Mouse (Mus musculus) forebrain, embryonic 14.5 days (tissue): ENCODE results near the gene Dus2. TPM values are rescaled to one million over a fixed set of nuclear protein-coding genes. Genes with fewer than 3 reads are reported as not detected.

Experiments used
- ATAC-seq: fragments of 200-750 bp; cut with Nextera tagmentation; 2 replicates; pipeline ENCODE4 v1.8.0; 2017; ENCODE audit warnings: mild to moderate bottlenecking, moderate library complexity
- DNase-seq: peaks from one replicate; pipeline ENCODE4 v3.0.0-alpha.2; 2015; ENCODE audit warnings: low spot score
- H3K27ac ChIP-seq: fragments of 300-500 bp; sonication (generic); 2 replicates; pipeline ENCODE4 v1.5.1; 2014; ENCODE audit warnings: low read depth, mild to moderate bottlenecking, control low read depth, low read length, moderate library complexity
- H3K27me3 ChIP-seq: fragments of 300-500 bp; sonication (generic); replicated peaks from 2 replicates; pipeline ENCODE4 v1.6.1; 2014; ENCODE audit warnings: low read length, control low read depth, mixed read lengths; ENCODE audit not compliant: control insufficient read depth, insufficient read depth
- H3K36me3 ChIP-seq: fragments of 300-500 bp; sonication (generic); 2 replicates; pipeline ENCODE4 v1.6.1; 2014; ENCODE audit warnings: low read length, control low read depth; ENCODE audit not compliant: control insufficient read depth, insufficient read depth
- H3K4me1 ChIP-seq: fragments of 300-500 bp; sonication (generic); 2 replicates; pipeline ENCODE4 v1.6.1; 2014; ENCODE audit warnings: antibody characterized with exemption, low read length, control low read depth; ENCODE audit not compliant: control insufficient read depth, insufficient read depth
- H3K4me2 ChIP-seq: fragments of 300-500 bp; sonication (generic); 2 replicates; pipeline ENCODE4 v1.6.1; 2014; ENCODE audit warnings: mild to moderate bottlenecking, control low read depth, low read length
- H3K4me3 ChIP-seq: fragments of 300-500 bp; sonication (generic); 2 replicates; pipeline ENCODE4 v1.5.1; 2014; ENCODE audit warnings: low read depth, low read length, control low read depth
- H3K9ac ChIP-seq: fragments of 300-500 bp; sonication (generic); 2 replicates; pipeline ENCODE4 v1.6.1; 2014; ENCODE audit warnings: mild to moderate bottlenecking, low read length, control low read depth, moderate library complexity
- H3K9me3 ChIP-seq: fragments of 300-500 bp; sonication (generic); replicated peaks from 2 replicates; pipeline ENCODE4 v1.6.1; 2016; ENCODE audit warnings: low read length, control low read depth, mixed read lengths; ENCODE audit not compliant: control insufficient read depth
- WGBS: fragments of 180-500 bp; shearing (Covaris S2); extraction: QIAGEN DNeasy Blood & Tissue Kit; methylation state at CpG from one replicate; pipeline ENCODE4 v1.1.7; 2014; 5-methylcytosine and 5-hydroxymethylcytosine counted together
- polyA plus RNA-seq: library from polyadenylated mRNA; unstranded; fragments of >200 nt; fragmentation: Nextera tagmentation; extraction: Ambion mirVana; gene quantifications from 2 replicates; pipeline ENCODE4 v1.2.1, GENCODE M21; 2014

Gene Dus2
- polyA plus RNA-seq, 1 experiment from 2014 or later, result 18.4 TPM

GRCm38 (mm10) chr8:106056455-106056982, 65.4 kb downstream of the Dus2 start:
- no peak overlapping the region for H3K4me2 ChIP-seq
- H3K27me3 ChIP-seq, result no peaks in the 10 kb centered on the region
- H3K9me3 ChIP-seq, result no peaks in the 10 kb centered on the region
- ATAC-seq (no peak), DNase-seq (no peak)
- H3K9ac ChIP-seq, result no peak overlapping the region
- H3K4me1 ChIP-seq, result peaks cover 15% of the 10 kb centered on the region
- peaks cover 17% of the 10 kb centered on the region for H3K36me3 ChIP-seq
- no peak overlapping the region for H3K27ac ChIP-seq
- 88% methylated on average over 4 of the region's 4 CpGs for WGBS
- H3K4me3 ChIP-seq, result no peak overlapping the region

GRCm38 (mm10) chr8:106058731-106059612, 67.8 kb downstream of the Dus2 start, which contains the start of gene Nfatc3:
Nfatc3 (plus strand) TSS chr8:106058840.
- no peaks in the 10 kb centered on the region for H3K9me3 ChIP-seq
- H3K4me1 ChIP-seq, result peaks cover 19% of the 10 kb centered on the region
- H3K36me3 ChIP-seq, result peaks cover 4% of the 10 kb centered on the region; the same call in 1 of the 2 replicates
- peak within 1 kb of the TSS; percentile 86 for H3K27ac ChIP-seq
- ATAC-seq (peak; percentile 99), DNase-seq (peak; percentile 99)
- H3K4me2 ChIP-seq, result peak within 1 kb of the TSS; percentile 82
- H3K4me3 ChIP-seq, result peak within 1 kb of the TSS; percentile 92
- peak within 1 kb of the TSS; percentile 81 for H3K9ac ChIP-seq
- no peaks in the 10 kb centered on the region for H3K27me3 ChIP-seq
- WGBS, result 1% methylated on average over 41 of the region's 52 CpGs

GRCm38 (mm10) chr8:106059613-106060371, 68.7 kb downstream of the Dus2 start:
- H3K36me3 ChIP-seq, result no peaks in the 10 kb centered on the region
- peak overlapping the region; percentile 86 for H3K27ac ChIP-seq
- H3K4me3 ChIP-seq, result peak overlapping the region; percentile 92
- H3K9ac ChIP-seq, result peak overlapping the region; percentile 81
- H3K27me3 ChIP-seq, result no peaks in the 10 kb centered on the region
- peak; percentile 61 for DNase-seq
- H3K4me2 ChIP-seq, result peak overlapping the region; percentile 73
- no peaks in the 10 kb centered on the region for H3K9me3 ChIP-seq
- ATAC-seq, result peak; percentile 84
- WGBS, result under 1% methylated on average over 57 of the region's 83 CpGs
- H3K4me1 ChIP-seq, result peaks cover 19% of the 10 kb centered on the region

GRCm38 (mm10) chr8:106060521-106060920, 69.4 kb downstream of the Dus2 start:
- 3% methylated on average over 3 of the region's 3 CpGs for WGBS
- ATAC-seq (no peak), DNase-seq (no peak)
- H3K4me1 ChIP-seq, result peaks cover 19% of the 10 kb centered on the region
- H3K4me2 ChIP-seq, result peak overlapping the region; percentile 73
- no peaks in the 10 kb centered on the region for H3K36me3 ChIP-seq
- no peaks in the 10 kb centered on the region for H3K27me3 ChIP-seq
- H3K4me3 ChIP-seq, result peak overlapping the region; percentile 92
- no peaks in the 10 kb centered on the region for H3K9me3 ChIP-seq
- H3K27ac ChIP-seq, result no peak overlapping the region
- H3K9ac ChIP-seq, result peak overlapping the region; percentile 81

- Histone ChIP-seq H3K36me3 (no peaks in the 10 kb centered on the region), H3K4me3 (no peak overlapping the region), H3K9me3 (no peaks in the 10 kb centered on the region), H3K4me1 (peaks cover 19% of the 10 kb centered on the region), H3K4me2 (peak overlapping the region; percentile 73; the same call in 1 of the 2 replicates), H3K9ac (no peak overlapping the region), H3K27ac (no peak overlapping the region), H3K27me3 (no peaks in the 10 kb centered on the region)
- DNase-seq (no peak), ATAC-seq (no peak)
- WGBS, result 90% methylated on average over 6 of the region's 6 CpGs
Measured at GRCm38 (mm10) chr8:106061686-106062085, 70.5 kb downstream of the Dus2 start.

GRCm38 (mm10) chr8:106063046-106063445, 71.9 kb downstream of the Dus2 start:
- H3K9ac ChIP-seq, result no peak overlapping the region; the same call in 1 of the 2 replicates
- ATAC-seq (no peak), DNase-seq (no peak)

GRCm38 (mm10) chr8:106066721-106067120, 75.6 kb downstream of the Dus2 start:
- H3K27me3 ChIP-seq, result no peaks in the 10 kb centered on the region
- WGBS, result 92% methylated on average over 2 of the region's 2 CpGs

More at GRCm38 (mm10) chr8:106063046-106063445, 71.9 kb downstream of the Dus2 start:
- H3K4me3 ChIP-seq, result no peak overlapping the region
- peaks cover 19% of the 10 kb centered on the region for H3K4me1 ChIP-seq
- no peak overlapping the region for H3K4me2 ChIP-seq
- 94% methylated on average over 7 of the region's 7 CpGs for WGBS
- no peaks in the 10 kb centered on the region for H3K27me3 ChIP-seq
- no peaks in the 10 kb centered on the region for H3K9me3 ChIP-seq
- H3K27ac ChIP-seq, result no peak overlapping the region
- H3K36me3 ChIP-seq, result no peaks in the 10 kb centered on the region

GRCm38 (mm10) chr8:106069565-106069964, 78.4 kb downstream of the Dus2 start:
- 56% methylated on average over 1 of the region's 1 CpGs for WGBS

More at GRCm38 (mm10) chr8:106066721-106067120, 75.6 kb downstream of the Dus2 start:
- Histone ChIP-seq H3K4me1 (peaks cover 3% of the 10 kb centered on the region; the same call in 1 of the 2 replicates), H3K9ac (no peak overlapping the region), H3K27ac (no peak overlapping the region), H3K4me2 (no peak overlapping the region), H3K36me3 (no peaks in the 10 kb centered on the region), H3K4me3 (no peak overlapping the region), H3K9me3 (no peaks in the 10 kb centered on the region)
- DNase-seq (no peak), ATAC-seq (no peak)

More at GRCm38 (mm10) chr8:106069565-106069964, 78.4 kb downstream of the Dus2 start:
- no peaks in the 10 kb centered on the region for H3K27me3 ChIP-seq
- H3K9ac ChIP-seq, result no peak overlapping the region
- no peak for ATAC-seq
- DNase-seq, result peak; percentile 13
- no peak overlapping the region for H3K4me2 ChIP-seq
- H3K36me3 ChIP-seq, result no peaks in the 10 kb centered on the region
- no peaks in the 10 kb centered on the region for H3K9me3 ChIP-seq
- no peak overlapping the region for H3K27ac ChIP-seq
- H3K4me3 ChIP-seq, result no peak overlapping the region
- H3K4me1 ChIP-seq, result no peaks in the 10 kb centered on the region
